Mouse (Mus musculus) thymus, adult 2 months (tissue): ENCODE data around the gene Nell1.

Experiments used
- CTCF ChIP-seq: fragments of 200-500 bp; IDR thresholded peaks from 2 replicates; pipeline ENCODE4 v1.5.1; 2012; ENCODE audit warnings: mild to moderate bottlenecking, control low read depth, low read length, moderate library complexity, borderline replicate concordance; ENCODE audit not compliant: control insufficient read depth, poor library complexity, insufficient read depth; ENCODE audit errors: extremely low read depth
- POLR2A ChIP-seq: fragments of 200-500 bp; IDR thresholded peaks from 2 replicates; pipeline ENCODE4 v1.6.1; 2012; ENCODE audit warnings: mild to moderate bottlenecking, low read length, control low read depth, moderate library complexity; ENCODE audit not compliant: control insufficient read depth, poor library complexity, insufficient read depth; ENCODE audit errors: extremely low read depth

GRCm38 (mm10) chr7:49953546-49954181 is 21.0 kb upstream of the Nell1 start:
- TF ChIP-seq CTCF (no peak), POLR2A (no peak)
